Mouse (Mus musculus) ES-Bruce4 (cell line): ENCODE data around the gene Wwc1. TPM values are rescaled to one million over a fixed set of nuclear protein-coding genes. Genes with fewer than 3 reads are reported as not detected.

ENCODE experiments used
- H3K27ac ChIP-seq: 2 replicates; pipeline ENCODE4 v1.5.1; 2012; ENCODE audit warnings: low read length, inconsistent platforms; ENCODE audit not compliant: insufficient read depth
- H3K27me3 ChIP-seq: 2 replicates; pipeline ENCODE4 v1.6.1; 2012; ENCODE audit warnings: mild to moderate bottlenecking, low read length, inconsistent platforms; ENCODE audit not compliant: control insufficient read depth, poor library complexity, insufficient read depth, severe bottlenecking
- H3K36me3 ChIP-seq: 2 replicates; pipeline ENCODE4 v1.6.1; 2012; ENCODE audit warnings: inconsistent platforms, mild to moderate bottlenecking, low read length, moderate library complexity; ENCODE audit not compliant: control insufficient read depth, poor library complexity, insufficient read depth, severe bottlenecking
- H3K4me1 ChIP-seq: one replicate; pipeline ENCODE4 v1.8.1; 2011; ENCODE audit warnings: low read length; ENCODE audit not compliant: control insufficient read depth, insufficient read depth
- H3K4me3 ChIP-seq: 2 replicates; pipeline ENCODE4 v1.5.1; 2011; ENCODE audit warnings: low read depth, mild to moderate bottlenecking, low read length
- H3K9ac ChIP-seq: 2 replicates; pipeline ENCODE4 v1.6.1; 2012; ENCODE audit warnings: low read depth, mild to moderate bottlenecking, inconsistent platforms; ENCODE audit not compliant: poor library complexity, severe bottlenecking
- H3K9me3 ChIP-seq: replicated peaks from 2 replicates; pipeline ENCODE4 v1.6.1; 2012; ENCODE audit warnings: mild to moderate bottlenecking, low read length, inconsistent platforms; ENCODE audit not compliant: control insufficient read depth, poor library complexity, insufficient read depth, severe bottlenecking
- CTCF ChIP-seq: IDR thresholded peaks from one replicate; pipeline ENCODE4 v1.8.1; 2011; ENCODE audit warnings: low read depth, low read length
- EP300 ChIP-seq: IDR thresholded peaks from 2 replicates; pipeline ENCODE4 v1.6.1; 2011; ENCODE audit warnings: low read depth, low read length; ENCODE audit not compliant: insufficient read depth
- POLR2A ChIP-seq: IDR thresholded peaks from one replicate; pipeline ENCODE4 v1.8.1; 2011; ENCODE audit warnings: low read length; ENCODE audit not compliant: insufficient read depth
- polyA plus RNA-seq: library from polyadenylated mRNA; stranded (reverse); fragments of >200 nt; gene quantifications from 2 replicates; pipeline ENCODE4 v1.2.4, GENCODE M21; 2011; ENCODE audit warnings: low read depth; ENCODE audit not compliant: missing spikeins, insufficient read depth, insufficient read length

The Wwc1 gene
- polyA plus RNA-seq, 1 experiment, result 48.4 TPM

DNA sequence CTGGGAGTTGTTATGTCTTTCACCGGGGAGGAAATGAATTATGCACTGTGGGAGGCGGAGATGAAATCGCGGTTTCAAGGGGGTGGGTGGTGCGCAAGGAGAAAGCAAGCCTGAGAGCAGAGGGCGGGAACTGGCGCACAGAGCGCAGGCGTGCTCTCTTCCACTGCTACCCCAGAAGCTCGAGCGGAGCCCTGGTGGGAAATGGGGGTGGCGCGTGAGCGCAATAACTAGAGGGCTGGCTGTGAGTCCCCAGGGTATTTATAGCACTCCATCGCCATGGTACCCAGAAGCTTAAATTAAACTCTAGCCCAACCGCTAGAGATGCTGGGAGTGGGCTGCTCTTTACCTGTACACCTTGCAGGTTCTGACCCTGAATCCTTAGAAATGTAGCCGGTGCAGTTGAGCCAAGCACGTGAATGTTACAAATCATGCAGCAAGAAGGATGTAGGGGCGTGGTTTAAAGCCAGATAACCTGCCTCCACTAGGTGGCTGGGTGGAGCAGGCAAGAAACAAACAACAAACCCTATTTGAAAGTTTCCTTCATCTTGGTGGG, 5.6 kb upstream of the Wwc1 start:
- Histone ChIP-seq H3K4me3 (peak overlapping the region; percentile 39), H3K36me3 (no peaks in the 10 kb centered on the region), H3K27ac (no peak overlapping the region), H3K4me1 (no peaks in the 10 kb centered on the region), H3K27me3 (no peaks in the 10 kb centered on the region), H3K9me3 (no peaks in the 10 kb centered on the region), H3K9ac (peak overlapping the region; percentile 22; the same call in 1 of the 2 replicates)
- TF ChIP-seq EP300, result no peak
- peak; percentile 13 for TF ChIP-seq CTCF

DNA sequence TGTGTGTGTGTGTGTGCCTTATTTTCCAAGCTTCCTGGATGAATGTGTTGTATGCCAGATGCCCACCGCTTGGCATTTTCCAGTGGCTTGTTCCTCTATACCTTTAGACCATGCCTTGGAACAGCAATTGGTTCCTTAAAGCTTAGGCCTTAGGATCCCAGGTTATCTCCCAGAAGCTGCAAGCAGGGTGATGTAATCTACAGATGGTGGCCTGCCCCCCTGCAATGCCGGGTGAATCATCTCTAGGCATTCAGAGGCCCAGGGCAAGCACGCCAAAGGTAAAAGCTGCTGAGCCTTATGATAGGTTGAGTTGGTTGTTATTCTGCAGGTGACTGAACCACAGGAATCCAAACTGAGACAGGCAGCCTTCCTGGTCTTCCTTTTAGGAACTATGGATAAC, 2.4 kb upstream of the Wwc1 start:
- H3K4me1 ChIP-seq, result peaks cover 2% of the 10 kb centered on the region
- H3K36me3 ChIP-seq, result no peaks in the 10 kb centered on the region
- no peak overlapping the region for H3K4me3 ChIP-seq
- H3K27me3 ChIP-seq, result no peaks in the 10 kb centered on the region
- no peak overlapping the region for H3K27ac ChIP-seq
- no peak overlapping the region for H3K9ac ChIP-seq
- no peak for TF ChIP-seq EP300
- TF ChIP-seq CTCF, result no peak
- TF ChIP-seq POLR2A, result no peak
- no peaks in the 10 kb centered on the region for H3K9me3 ChIP-seq

- Histone ChIP-seq H3K27me3 (no peaks in the 10 kb centered on the region), H3K9ac (peak overlapping the region; percentile 94), H3K4me3 (peak overlapping the region; percentile 70), H3K36me3 (no peaks in the 10 kb centered on the region), H3K9me3 (no peaks in the 10 kb centered on the region), H3K27ac (no peak overlapping the region), H3K4me1 (peaks cover 13% of the 10 kb centered on the region)
- TF ChIP-seq POLR2A (no peak), EP300 (no peak), CTCF (no peak)
These were observed 455 bp downstream of the Wwc1 start for GRCm38 (mm10) chr11:35979733-35980410.

- H3K4me3 ChIP-seq, result peak overlapping the region; percentile 70
- H3K9ac ChIP-seq, result peak overlapping the region; percentile 94
- no peaks in the 10 kb centered on the region for H3K36me3 ChIP-seq
- H3K9me3 ChIP-seq, result no peaks in the 10 kb centered on the region
- peaks cover 14% of the 10 kb centered on the region for H3K4me1 ChIP-seq
- TF ChIP-seq EP300 (no peak), POLR2A (no peak), CTCF (no peak)
- no peak overlapping the region for H3K27ac ChIP-seq
- H3K27me3 ChIP-seq, result no peaks in the 10 kb centered on the region
These were observed 1.0 kb downstream of the Wwc1 start for GRCm38 (mm10) chr11:35979266-35979732.

DNA sequence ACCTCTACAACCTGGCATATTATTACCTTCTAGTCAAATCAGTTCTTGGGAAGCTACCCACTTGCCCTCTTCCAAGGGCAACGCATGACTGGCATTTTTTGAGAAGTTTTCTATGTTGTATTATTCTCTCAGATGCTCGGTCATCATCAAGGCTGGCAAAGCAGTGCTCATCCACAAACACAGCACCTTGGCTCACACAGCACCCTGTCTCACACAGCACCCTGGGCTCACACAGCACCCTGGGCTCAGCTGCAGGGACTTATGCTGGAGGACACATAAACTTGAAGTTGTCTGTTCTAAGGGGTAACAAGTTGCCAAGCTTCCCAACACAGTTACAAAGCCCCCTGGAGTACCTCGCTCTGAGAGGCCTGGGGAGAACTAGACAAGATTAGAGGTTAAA, 2.5 kb downstream of the Wwc1 start:
- H3K27me3 ChIP-seq, result no peaks in the 10 kb centered on the region
- peaks cover 18% of the 10 kb centered on the region for H3K4me1 ChIP-seq
- TF ChIP-seq POLR2A (no peak), CTCF (no peak), EP300 (no peak)
- no peaks in the 10 kb centered on the region for H3K9me3 ChIP-seq
- H3K9ac ChIP-seq, result no peak overlapping the region
- H3K4me3 ChIP-seq, result no peak overlapping the region
- H3K36me3 ChIP-seq, result no peaks in the 10 kb centered on the region
- H3K27ac ChIP-seq, result no peak overlapping the region

DNA sequence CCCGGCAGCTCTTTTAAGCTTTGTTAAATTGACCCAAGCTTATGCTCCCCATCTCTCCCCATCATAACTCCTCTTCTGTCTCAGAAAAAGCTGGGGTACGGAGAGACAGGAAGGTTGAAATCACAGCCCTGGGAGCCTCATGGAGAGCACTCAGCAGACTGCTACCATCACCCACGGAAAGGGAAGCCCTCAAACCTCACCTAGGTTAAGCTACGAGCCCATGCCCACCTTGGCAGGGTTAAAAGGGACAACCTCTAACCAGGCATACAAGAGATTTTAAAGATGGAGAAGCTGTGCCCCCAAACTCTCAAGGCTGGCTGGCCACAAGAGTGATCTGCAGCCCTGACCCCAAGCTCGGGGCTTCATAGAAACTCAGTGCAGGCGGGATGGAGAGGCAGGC, 3.2 kb downstream of the Wwc1 start:
- no peak for TF ChIP-seq POLR2A
- TF ChIP-seq CTCF, result no peak
- TF ChIP-seq EP300, result no peak
- Histone ChIP-seq H3K9me3 (no peaks in the 10 kb centered on the region), H3K9ac (no peak overlapping the region), H3K4me3 (no peak overlapping the region), H3K27ac (no peak overlapping the region), H3K27me3 (no peaks in the 10 kb centered on the region), H3K4me1 (peaks cover 19% of the 10 kb centered on the region), H3K36me3 (no peaks in the 10 kb centered on the region)
